ENCODE assay signal across 10 mouse cellular contexts in the genomic region with DNA sequence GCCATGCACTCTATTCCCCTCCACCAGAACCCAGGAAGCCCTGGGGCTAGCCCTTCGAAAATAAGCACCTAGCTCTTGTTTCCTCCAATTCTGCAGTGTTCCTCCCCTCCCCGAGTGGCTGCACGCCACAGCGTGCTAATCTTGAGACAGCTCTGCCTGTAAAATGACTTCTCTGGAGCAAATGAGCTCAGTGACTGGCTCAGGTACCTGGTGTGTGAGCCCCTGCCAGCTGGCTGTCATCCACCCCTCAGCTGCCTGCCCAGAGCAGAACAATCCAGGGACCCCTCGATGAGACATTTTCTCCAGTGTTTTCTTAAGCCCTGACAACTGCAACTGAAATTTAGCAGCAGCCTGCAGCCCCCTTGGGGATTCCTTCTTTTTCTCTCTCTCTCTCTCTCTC.
DNase-seq lines count a peak whose midpoint lies in the region; ATAC-seq and TF ChIP-seq lines count a peak whose summit lies in the region.
"Had no signal": no experiment of that assay in that cellular context is flagged by ENCODE, and none has a peak within 500 bp of the region (broad histone marks: within the 10 kb centered on the region; RNA-seq: fewer than 3 reads in every experiment).

No protein-coding gene starts in this region.

- H3K9ac ChIP-seq in forebrain, embryonic 11.5 days (ENCODE audit: low read length), result no peak overlapping the region
- no peak overlapping the region for H3K9ac ChIP-seq in midbrain, postnatal 0 days (replicated peaks; ENCODE audit: low read length, poor library complexity, severe bottlenecking)

- no peak for DNase-seq in forebrain, embryonic 10.5 days (ENCODE audit: extremely low spot score, low spot score)
- DNase-seq in forebrain, embryonic 11.5 days (ENCODE audit: low spot score), result no peak
- peak; percentile 10 for DNase-seq in retina, embryonic 14.5 days (ENCODE audit: low spot score)
- DNase-seq in retina, postnatal 1 day, result no peak
- DNase-seq in heart, postnatal 10 days, result peak; percentile 64 to 69
- peak; percentile 37 for DNase-seq in midbrain, postnatal 0 days (ENCODE audit: low spot score)
- DNase-seq in lung, adult 2 months, result no peak
- DNase-seq in frontal cortex, postnatal 36 days (ENCODE audit: low spot score in 2 of 2), result no peak

- 49% methylated on average over 5 of the region's 5 CpGs for WGBS in forebrain, embryonic 10.5 days
- WGBS in forebrain, embryonic 11.5 days, result 42% methylated on average over 5 of the region's 5 CpGs
- 9% methylated on average over 5 of the region's 5 CpGs for WGBS in midbrain, postnatal 0 days
- 35% methylated on average over 5 of the region's 5 CpGs for WGBS in lung, adult 2 months

- H3K36me3 ChIP-seq in forebrain, embryonic 10.5 days (replicated peaks), result no peaks in the 10 kb centered on the region
- no peaks in the 10 kb centered on the region for H3K36me3 ChIP-seq in forebrain, embryonic 11.5 days (ENCODE audit: control insufficient read depth, insufficient read depth, low read length)
- H3K36me3 ChIP-seq in midbrain, postnatal 0 days (ENCODE audit: insufficient read depth, low read length), result no peaks in the 10 kb centered on the region

- intact Hi-C loops in heart, postnatal 10 days (cut with DNase I), result no loop called here

- TF ChIP-seq CTCF in midbrain, postnatal 0 days (IDR thresholded peaks at IDR 0.05), result no peak
- no peak for TF ChIP-seq CTCF in lung, adult 2 months (IDR thresholded peaks at IDR 0.05; ENCODE audit: insufficient read depth, low read length)

- no peak overlapping the region for H3K4me2 ChIP-seq in forebrain, embryonic 11.5 days (ENCODE audit: low read depth, low read length, severe bottlenecking)
- H3K4me2 ChIP-seq in midbrain, postnatal 0 days (ENCODE audit: low read depth, low read length, poor library complexity, severe bottlenecking), result no peak overlapping the region

- H3K4me3 ChIP-seq in forebrain, embryonic 10.5 days, result no peak overlapping the region
- H3K4me3 ChIP-seq in forebrain, embryonic 11.5 days (ENCODE audit: low read depth, low read length), result no peak overlapping the region
- no peak overlapping the region for H3K4me3 ChIP-seq in midbrain, postnatal 0 days (ENCODE audit: low read depth, low read length)
- no peak overlapping the region for H3K4me3 ChIP-seq in lung, adult 2 months (replicated peaks; ENCODE audit: extremely low read depth, low read depth, low read length)

- ATAC-seq in forebrain, embryonic 11.5 days (replicated peaks; ENCODE audit: low FRiP score), result no peak
- ATAC-seq in midbrain, postnatal 0 days (ENCODE audit: low FRiP score), result peak; percentile 52; the same call in 1 of the 2 replicates
- ATAC-seq: inflammation-experienced regulatory T-cells, adult 6 months; lung, postnatal 0 days had no signal

- H3K9me3 ChIP-seq in forebrain, embryonic 10.5 days, result no peaks in the 10 kb centered on the region
- no peaks in the 10 kb centered on the region for H3K9me3 ChIP-seq in forebrain, embryonic 11.5 days (ENCODE audit: control insufficient read depth, low read length)
- H3K9me3 ChIP-seq in midbrain, postnatal 0 days (ENCODE audit: low read length), result no peaks in the 10 kb centered on the region

- 0 out of 2 replicates have a peak overlapping the region, but pooled peaks have one; percentile 25 for H3K27ac ChIP-seq in forebrain, embryonic 10.5 days
- H3K27ac ChIP-seq in forebrain, embryonic 11.5 days (ENCODE audit: low read depth, low read length), result no peak overlapping the region
- H3K27ac ChIP-seq in midbrain, postnatal 0 days (ENCODE audit: low read depth, low read length), result peak overlapping the region; percentile 51; the same call in 1 of the 2 replicates

- no peaks in the 10 kb centered on the region; the same call in 1 of the 2 replicates for H3K27me3 ChIP-seq in forebrain, embryonic 10.5 days (ENCODE audit: poor library complexity, severe bottlenecking)
- H3K27me3 ChIP-seq in forebrain, embryonic 11.5 days (ENCODE audit: control insufficient read depth, insufficient read depth, low read length), result no peaks in the 10 kb centered on the region
- H3K27me3 ChIP-seq in midbrain, postnatal 0 days (ENCODE audit: insufficient read depth, low read length), result no peaks in the 10 kb centered on the region

- TF ChIP-seq POLR2A in lung, adult 2 months (IDR thresholded peaks at IDR 0.05; ENCODE audit: borderline replicate concordance, extremely low read depth, low read depth, low read length), result no peak

- H3K4me1 ChIP-seq in forebrain, embryonic 10.5 days, result peaks cover 19% of the 10 kb centered on the region
- H3K4me1 ChIP-seq in forebrain, embryonic 11.5 days (replicated peaks; ENCODE audit: control insufficient read depth, insufficient read depth, low read length), result no peaks in the 10 kb centered on the region
- no peaks in the 10 kb centered on the region for H3K4me1 ChIP-seq in midbrain, postnatal 0 days (ENCODE audit: insufficient read depth, low read length)
- H3K4me1 ChIP-seq in lung, adult 2 months (ENCODE audit: control insufficient read depth, insufficient read depth, low read length), result no peaks in the 10 kb centered on the region

Comparison
In these comparisons a context has a peak if more than half of its experiments do, and no peak if none do; other contexts are left out.
1. DNase-seq: peak in retina, embryonic 14.5 days (single experiment), heart, postnatal 10 days (2 of 2) and midbrain, postnatal 0 days (single experiment); none in forebrain, embryonic 10.5 days (single experiment), forebrain, embryonic 11.5 days (single experiment), retina, postnatal 1 day (single experiment), lung, adult 2 months (single experiment) and frontal cortex, postnatal 36 days (0 of 2).